Mouse (Mus musculus): ENCODE results near the gene Iqsec2. TPM values are rescaled to one million over a fixed set of nuclear protein-coding genes. Genes with fewer than 3 reads are reported as not detected.

The Iqsec2 gene
- polyA plus RNA-seq, 1 experiment from 2014 or later, result 3.7 TPM

DNA sequence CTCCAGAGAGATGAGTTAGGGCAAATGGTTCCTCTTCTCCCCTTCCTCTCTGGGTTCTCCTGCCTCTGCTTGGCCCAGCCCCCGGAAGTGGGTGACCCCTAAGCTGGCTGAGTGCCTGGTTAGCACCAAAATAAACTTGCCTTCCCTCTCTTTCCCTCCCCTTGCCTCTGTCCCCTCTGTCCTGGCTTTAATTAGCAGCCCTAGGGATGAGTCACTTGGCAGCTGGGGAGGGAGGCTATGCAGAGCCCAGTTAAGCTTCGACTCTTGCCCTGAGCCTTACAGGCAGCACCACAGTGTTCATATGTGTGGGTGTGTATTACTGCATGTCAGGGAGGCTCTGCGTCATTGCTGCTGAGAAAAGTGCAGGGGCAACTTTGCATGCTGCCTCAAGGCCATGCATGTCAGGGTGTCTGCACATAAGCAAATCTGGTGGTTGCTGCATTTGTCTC lies 28.4 kb downstream of the Iqsec2 start:
- H3K27me3 ChIP-seq (ENCODE audit: insufficient read depth, low read length), result no peaks in the 10 kb centered on the region; the same call in 1 of the 2 replicates
- H3K9me3 ChIP-seq (ENCODE audit: low read length), result no peaks in the 10 kb centered on the region
- peak; percentile 22 for DNase-seq
- H3K9ac ChIP-seq (replicated peaks), result no peak overlapping the region
- H3K27ac ChIP-seq (ENCODE audit: low read depth), result no peak overlapping the region
- H3K4me1 ChIP-seq (ENCODE audit: insufficient read depth), result no peaks in the 10 kb centered on the region
- 39% methylated on average over 3 of the region's 3 CpGs for WGBS (ENCODE audit: insufficient replicate concordance)
- ATAC-seq, result peak; percentile 41; the same call in 1 of the 2 replicates
- H3K36me3 ChIP-seq (replicated peaks; ENCODE audit: insufficient read depth, low read length), result no peaks in the 10 kb centered on the region
- no peak overlapping the region for H3K4me3 ChIP-seq (ENCODE audit: low read depth, low read length)
- TF ChIP-seq EP300 (IDR thresholded peaks at IDR 0.05; ENCODE audit: low read depth), result no peak
- no peak for TF ChIP-seq CTCF (IDR thresholded peaks at IDR 0.05; ENCODE audit: low read depth)
- no peak overlapping the region for H3K4me2 ChIP-seq (ENCODE audit: low read depth, low read length)

DNA sequence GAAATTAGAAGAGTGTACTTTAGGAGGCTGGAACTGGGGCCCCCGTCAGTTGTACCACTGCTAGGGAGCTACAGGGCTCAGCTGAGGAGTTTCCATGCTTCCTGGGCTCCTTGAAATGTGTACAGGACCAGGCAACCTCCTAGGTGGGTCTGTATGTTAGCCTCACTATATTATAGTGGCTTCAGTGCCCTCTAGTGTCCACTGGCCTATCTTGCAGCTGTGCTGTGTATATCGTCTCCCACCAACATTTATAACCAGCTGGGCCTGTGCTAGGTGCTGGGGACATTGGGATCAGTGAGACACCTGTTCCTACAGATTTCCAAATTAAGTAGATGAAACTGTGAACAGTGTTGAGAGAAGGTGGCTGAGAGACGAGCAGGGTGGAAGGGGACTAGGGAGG lies 31.2 kb downstream of the Iqsec2 start:
- WGBS (ENCODE audit: insufficient replicate concordance), result 27% methylated on average over 3 of the region's 3 CpGs
- Histone ChIP-seq H3K9ac (replicated peaks) (no peak overlapping the region), H3K4me2 (ENCODE audit: low read depth, low read length) (no peak overlapping the region), H3K27me3 (ENCODE audit: insufficient read depth, low read length) (no peaks in the 10 kb centered on the region), H3K9me3 (ENCODE audit: low read length) (no peaks in the 10 kb centered on the region), H3K4me3 (ENCODE audit: low read depth, low read length) (no peak overlapping the region), H3K27ac (ENCODE audit: low read depth) (no peak overlapping the region), H3K36me3 (replicated peaks; ENCODE audit: insufficient read depth, low read length) (no peaks in the 10 kb centered on the region), H3K4me1 (ENCODE audit: insufficient read depth) (no peaks in the 10 kb centered on the region)
- TF ChIP-seq CTCF (IDR thresholded peaks at IDR 0.05; ENCODE audit: low read depth), result peak; percentile 67
- TF ChIP-seq EP300 (IDR thresholded peaks at IDR 0.05; ENCODE audit: low read depth), result no peak
- ATAC-seq, result no peak
- peak; percentile 27 for DNase-seq

DNA sequence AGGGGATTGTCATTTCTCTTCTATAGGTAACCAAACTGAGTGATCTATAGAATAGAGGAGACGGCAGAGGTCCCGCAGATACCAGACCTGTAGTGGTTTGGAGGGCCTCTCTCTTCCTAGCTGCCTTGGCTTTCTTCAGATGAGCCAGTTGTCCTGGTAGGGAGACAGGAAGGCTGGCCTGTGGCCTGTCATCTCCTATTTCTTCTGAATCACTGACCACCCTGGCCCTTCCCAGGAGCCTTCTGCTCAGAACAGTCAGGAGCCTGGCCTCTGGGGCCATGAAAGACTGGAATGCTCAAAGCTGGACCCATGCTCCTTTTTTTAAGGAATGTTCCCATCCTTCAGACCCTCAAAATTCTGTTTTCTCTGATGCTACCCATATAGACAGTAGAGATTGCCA lies 33.8 kb downstream of the Iqsec2 start:
- no peak for DNase-seq
- no peak overlapping the region for H3K4me3 ChIP-seq (ENCODE audit: low read depth, low read length)

DNA sequence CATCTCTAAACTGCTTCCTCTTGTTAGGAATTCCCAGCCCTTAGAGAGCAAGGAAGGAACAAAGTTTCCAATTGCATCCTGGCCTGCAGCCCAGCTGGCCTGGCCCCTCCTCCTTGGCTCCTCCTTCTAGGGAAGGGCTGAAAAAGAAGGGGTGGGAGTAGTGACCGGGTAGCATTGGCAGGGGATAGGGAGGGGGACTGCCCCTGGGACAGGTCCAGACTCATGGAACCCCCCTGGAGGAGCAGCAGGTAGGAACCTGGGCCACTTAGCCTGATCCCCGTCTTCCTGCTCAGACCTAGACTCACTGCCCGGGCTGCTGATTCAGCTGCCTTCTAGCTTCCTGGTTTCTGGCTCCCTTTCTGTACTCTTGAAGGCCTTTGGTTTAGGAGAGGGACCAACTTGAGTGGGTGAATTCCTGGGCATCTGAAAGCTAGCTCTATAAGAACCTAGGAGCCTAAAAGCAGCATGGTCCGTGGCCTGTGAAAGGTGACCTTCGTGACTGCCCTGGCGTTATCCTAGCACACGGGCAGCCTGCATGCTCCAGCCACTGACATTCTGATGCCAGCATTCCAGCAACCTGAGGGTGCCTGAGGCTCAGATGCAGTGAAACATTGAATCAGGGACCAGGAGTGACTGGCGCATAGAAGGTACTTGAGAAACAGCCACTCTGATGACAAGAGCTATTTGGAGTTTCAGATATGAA lies 34.9 kb downstream of the Iqsec2 start:
- TF ChIP-seq EP300 (IDR thresholded peaks at IDR 0.05; ENCODE audit: low read depth) (no peak), CTCF (IDR thresholded peaks at IDR 0.05; ENCODE audit: low read depth) (no peak)
- Histone ChIP-seq H3K4me3 (ENCODE audit: low read depth, low read length) (peak overlapping the region; percentile 45), H3K9me3 (ENCODE audit: low read length) (no peaks in the 10 kb centered on the region), H3K4me1 (ENCODE audit: insufficient read depth) (no peaks in the 10 kb centered on the region), H3K27ac (ENCODE audit: low read depth) (0 out of 2 replicates have a peak overlapping the region, but pooled peaks have one; percentile 55), H3K27me3 (ENCODE audit: insufficient read depth, low read length) (no peaks in the 10 kb centered on the region; the same call in 1 of the 2 replicates), H3K36me3 (replicated peaks; ENCODE audit: insufficient read depth, low read length) (no peaks in the 10 kb centered on the region), H3K4me2 (ENCODE audit: low read depth, low read length) (peak overlapping the region; percentile 62), H3K9ac (replicated peaks) (peak overlapping the region; percentile 41)
- DNase-seq (peak; percentile 51), ATAC-seq (peak; percentile 57; the same call in 1 of the 2 replicates)
- WGBS (ENCODE audit: insufficient replicate concordance), result 50% methylated on average over 8 of the region's 8 CpGs

More for the DNA sequence above, 33.8 kb downstream of the Iqsec2 start:
- H3K27me3 ChIP-seq (ENCODE audit: insufficient read depth, low read length), result no peaks in the 10 kb centered on the region; the same call in 1 of the 2 replicates
- H3K36me3 ChIP-seq (replicated peaks; ENCODE audit: insufficient read depth, low read length), result no peaks in the 10 kb centered on the region
- no peaks in the 10 kb centered on the region for H3K9me3 ChIP-seq (ENCODE audit: low read length)
- WGBS (ENCODE audit: insufficient replicate concordance), result 100% methylated on average over 2 of the region's 2 CpGs
- no peak for ATAC-seq
- H3K4me1 ChIP-seq (ENCODE audit: insufficient read depth), result no peaks in the 10 kb centered on the region
- TF ChIP-seq EP300 (IDR thresholded peaks at IDR 0.05; ENCODE audit: low read depth), result no peak
- no peak for TF ChIP-seq CTCF (IDR thresholded peaks at IDR 0.05; ENCODE audit: low read depth)
- no peak overlapping the region for H3K4me2 ChIP-seq (ENCODE audit: low read depth, low read length)
- no peak overlapping the region for H3K9ac ChIP-seq (replicated peaks)
- H3K27ac ChIP-seq (ENCODE audit: low read depth), result no peak overlapping the region

DNA sequence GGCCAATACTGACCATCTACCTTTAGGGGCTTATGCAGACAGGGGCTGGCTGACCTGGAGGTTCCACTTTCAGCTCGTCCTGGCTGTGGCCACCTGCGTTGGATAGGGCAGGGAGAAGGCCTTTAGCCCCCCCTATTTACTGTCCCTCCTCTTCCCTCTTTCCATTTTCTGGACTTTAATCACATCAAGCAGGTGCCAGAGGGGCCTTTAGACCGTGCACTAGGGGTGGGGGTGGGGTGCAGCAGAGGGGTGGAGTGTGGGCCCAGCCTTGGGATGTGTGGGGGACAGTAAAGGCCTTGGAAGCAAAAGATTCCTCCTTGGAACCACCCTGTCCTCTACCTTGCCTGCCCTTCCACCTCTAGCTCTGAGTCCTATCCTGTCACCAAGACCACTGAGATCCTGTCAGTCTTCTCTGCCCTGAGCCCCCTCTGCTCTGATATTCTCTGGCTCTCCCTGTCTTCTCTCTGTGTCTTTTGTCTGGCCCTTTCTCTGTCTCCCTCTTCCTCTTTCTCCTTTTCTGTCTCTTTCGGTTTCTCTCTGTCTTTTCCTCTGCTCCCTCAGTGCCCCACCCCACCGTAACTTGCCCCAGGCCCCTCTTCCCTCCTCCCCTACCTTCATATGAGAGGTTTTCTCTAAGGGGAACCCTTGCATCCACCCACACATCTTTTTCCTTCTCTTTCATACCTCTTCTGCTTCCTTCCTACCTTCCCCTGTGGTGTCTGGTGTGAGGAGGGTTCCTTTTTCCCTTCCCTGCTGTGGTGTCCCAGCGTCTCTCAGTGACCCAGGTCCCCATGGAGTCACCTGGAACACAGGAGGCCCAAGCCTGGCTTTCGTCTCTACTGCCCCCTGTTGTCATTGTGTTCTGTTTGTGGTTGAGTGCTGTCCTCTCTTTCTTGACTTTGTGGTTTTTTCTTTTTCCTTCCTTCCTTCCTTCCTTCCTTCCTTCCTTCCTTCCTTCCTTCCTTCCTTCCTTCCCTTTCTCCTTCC lies 35.9 kb downstream of the Iqsec2 start:
- Histone ChIP-seq H3K36me3 (replicated peaks; ENCODE audit: insufficient read depth, low read length) (no peaks in the 10 kb centered on the region), H3K9ac (replicated peaks) (0 out of 2 replicates have a peak overlapping the region, but pooled peaks have one; percentile 13), H3K4me1 (ENCODE audit: insufficient read depth) (no peaks in the 10 kb centered on the region), H3K27ac (ENCODE audit: low read depth) (0 out of 2 replicates have a peak overlapping the region, but pooled peaks have one; percentile 55), H3K9me3 (ENCODE audit: low read length) (no peaks in the 10 kb centered on the region), H3K4me2 (ENCODE audit: low read depth, low read length) (peak overlapping the region; percentile 62), H3K4me3 (ENCODE audit: low read depth, low read length) (no peak overlapping the region), H3K27me3 (ENCODE audit: insufficient read depth, low read length) (no peaks in the 10 kb centered on the region; the same call in 1 of the 2 replicates)
- no peak for TF ChIP-seq CTCF (IDR thresholded peaks at IDR 0.05; ENCODE audit: low read depth)
- no peak for TF ChIP-seq EP300 (IDR thresholded peaks at IDR 0.05; ENCODE audit: low read depth)
- ATAC-seq, result peak; percentile 53
- 49% methylated on average over 6 of the region's 7 CpGs for WGBS (ENCODE audit: insufficient replicate concordance)
- DNase-seq, result no peak

DNA sequence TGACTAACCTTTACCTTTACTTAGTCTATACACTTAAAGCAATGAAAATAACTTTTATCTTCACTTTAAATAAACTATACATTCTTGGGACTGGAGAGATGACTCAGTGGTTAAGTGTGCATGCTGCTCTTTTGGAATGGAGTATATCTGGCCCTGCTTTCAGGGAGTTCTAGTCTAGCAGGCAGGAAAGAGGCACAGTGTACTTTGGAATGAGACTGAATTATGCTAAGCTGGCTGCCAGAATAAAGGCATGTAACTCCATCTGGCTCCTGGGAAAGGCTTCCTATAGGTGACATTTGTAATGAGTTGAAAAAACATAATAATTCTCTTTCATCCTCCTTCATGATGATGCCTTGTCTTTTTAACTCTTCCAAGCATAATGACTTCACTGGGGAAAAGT lies 43.1 kb downstream of the Iqsec2 start:
- H3K4me3 ChIP-seq (ENCODE audit: low read depth, low read length), result no peak overlapping the region
- no peak for TF ChIP-seq EP300 (IDR thresholded peaks at IDR 0.05; ENCODE audit: low read depth)
- TF ChIP-seq CTCF (IDR thresholded peaks at IDR 0.05; ENCODE audit: low read depth), result no peak

More for the DNA sequence above, 43.1 kb downstream of the Iqsec2 start:
- DNase-seq (no peak), ATAC-seq (no peak)
- Histone ChIP-seq H3K36me3 (replicated peaks; ENCODE audit: insufficient read depth, low read length) (no peaks in the 10 kb centered on the region), H3K4me2 (ENCODE audit: low read depth, low read length) (no peak overlapping the region), H3K4me1 (ENCODE audit: insufficient read depth) (no peaks in the 10 kb centered on the region), H3K27me3 (ENCODE audit: insufficient read depth, low read length) (no peaks in the 10 kb centered on the region), H3K9ac (replicated peaks) (no peak overlapping the region), H3K27ac (ENCODE audit: low read depth) (no peak overlapping the region), H3K9me3 (ENCODE audit: low read length) (no peaks in the 10 kb centered on the region)

Data from liver, postnatal 0 days (tissue).